Mouse (Mus musculus): ENCODE results near the gene Zfp11. TPM values are rescaled to one million over a fixed set of nuclear protein-coding genes. Genes with fewer than 3 reads are reported as not detected.

Gene Zfp11
- 1.3 TPM for total RNA-seq (2023)

GRCm38 (mm10) chr5:129670036-129670458, at the start of gene Zfp11:
TSS of gene Zfp11 (minus strand) at chr5:129670099.

GRCm38 (mm10) chr5:129715326-129715861, 45.5 kb upstream of the Zfp11 start, which contains the start of gene Mrps17:
TSS of gene Mrps17 (plus strand) at chr5:129715497.

GRCm38 (mm10) chr5:129708412-129708811, 38.5 kb upstream of the Zfp11 start, which contains the start of gene Sept14:
TSS of gene Sept14 (minus strand) at chr5:129708512.

Other genes starting within 250 kb of the Zfp11 start
- 173 TPM for gene Sfswap, start 168.9 kb downstream of the Zfp11 start, total RNA-seq (2023)
- gene Mmp17, start 85.9 kb downstream of the Zfp11 start, total RNA-seq (2023): 1.3 TPM
- not detected for gene Sept14, start 38.4 kb upstream of the Zfp11 start, total RNA-seq (2023)
- gene Mrps17, start 45.4 kb upstream of the Zfp11 start, total RNA-seq (2023): 43.4 TPM
- 41.2 TPM for gene Nipsnap2, start 55.0 kb upstream of the Zfp11 start, total RNA-seq (2023)
- 17.0 TPM for gene Psph, start 117.3 kb upstream of the Zfp11 start, total RNA-seq (2023)
- 30.1 TPM for gene Sumf2, start 176.9 kb upstream of the Zfp11 start, total RNA-seq (2023)
- 159 TPM for gene Chchd2, start 217.4 kb upstream of the Zfp11 start, total RNA-seq (2023)
- gene Zbed5, start 225.6 kb upstream of the Zfp11 start, total RNA-seq (2023): 0.89 TPM
- gene Phkg1, start 228.4 kb upstream of the Zfp11 start, total RNA-seq (2023): 0.68 TPM
- 2.3 TPM for gene Nupr1l, start 238.4 kb upstream of the Zfp11 start, total RNA-seq (2023)

Measured in CD4-positive naive resting alpha-beta T cell, adult 57 days (primary cell).